Mouse (Mus musculus): Measurements from ENCODE around the gene Gpr153. TPM values are rescaled to one million over a fixed set of nuclear protein-coding genes. Genes with fewer than 3 reads are reported as not detected.

The Gpr153 gene
- polyA plus RNA-seq, 1 experiment from 2014 or later: 11.2 TPM

DNA sequence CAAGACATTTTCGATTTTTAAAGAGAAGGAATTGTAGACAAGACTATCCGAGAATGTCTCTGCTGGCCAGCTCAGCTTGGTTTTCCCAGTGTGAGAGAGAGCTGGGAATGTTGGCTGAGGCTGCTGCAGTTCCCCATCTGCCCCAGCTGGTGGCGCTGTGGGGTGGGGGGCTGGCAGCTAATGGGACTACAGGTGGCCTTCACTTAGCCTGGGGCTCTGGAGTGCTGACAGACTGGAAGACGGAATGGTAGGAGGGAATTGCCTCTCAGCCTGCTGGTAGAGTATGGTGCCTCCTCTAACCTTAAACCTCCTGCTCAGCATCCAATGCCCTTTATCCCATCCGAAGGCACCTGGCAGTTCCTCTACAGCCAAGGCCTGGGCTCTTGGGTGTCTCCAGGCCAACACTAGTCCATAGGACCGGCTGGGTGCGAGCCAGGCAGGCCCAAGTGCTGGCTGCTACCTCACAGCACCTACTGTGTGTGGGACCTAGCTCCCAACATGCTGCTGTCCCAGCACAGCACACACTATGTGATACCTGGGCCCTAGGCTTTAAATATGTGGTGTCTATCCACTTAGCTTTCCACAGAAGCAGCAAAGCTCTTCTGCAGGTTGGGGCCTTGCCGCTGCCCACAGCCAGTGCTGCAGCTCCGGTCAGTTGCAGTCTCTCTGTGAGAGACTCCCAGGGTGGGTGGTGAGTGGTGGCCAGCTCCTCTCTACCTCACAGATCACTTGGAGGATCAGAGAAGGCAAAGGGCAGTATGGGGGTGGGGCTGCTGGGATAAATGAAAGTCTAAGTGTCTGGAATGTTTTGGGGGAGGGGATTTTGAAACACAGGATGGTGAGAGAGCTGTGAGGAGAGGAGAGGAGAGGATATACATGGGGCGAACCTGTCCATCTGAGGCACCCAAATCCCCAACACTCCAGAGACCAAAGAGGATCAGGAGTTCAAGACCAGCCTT lies 2.6 kb downstream of the Gpr153 start:
- Histone ChIP-seq H3K27ac (no peak overlapping the region), H3K4me1 (replicated peaks) (peaks cover 45% of the 10 kb centered on the region), H3K9me3 (replicated peaks) (no peaks in the 10 kb centered on the region), H3K9ac (no peak overlapping the region), H3K36me3 (peaks cover 16% of the 10 kb centered on the region; the same call in 1 of the 2 replicates), H3K4me2 (no peak overlapping the region), H3K27me3 (peaks cover 28% of the 10 kb centered on the region), H3K4me3 (no peak overlapping the region)
- 56% methylated on average over 10 of the region's 10 CpGs for WGBS
- no peak for ATAC-seq (replicated peaks; ENCODE audit: insufficient number of reproducible peaks, insufficient read depth, low FRiP score, low read depth)

DNA sequence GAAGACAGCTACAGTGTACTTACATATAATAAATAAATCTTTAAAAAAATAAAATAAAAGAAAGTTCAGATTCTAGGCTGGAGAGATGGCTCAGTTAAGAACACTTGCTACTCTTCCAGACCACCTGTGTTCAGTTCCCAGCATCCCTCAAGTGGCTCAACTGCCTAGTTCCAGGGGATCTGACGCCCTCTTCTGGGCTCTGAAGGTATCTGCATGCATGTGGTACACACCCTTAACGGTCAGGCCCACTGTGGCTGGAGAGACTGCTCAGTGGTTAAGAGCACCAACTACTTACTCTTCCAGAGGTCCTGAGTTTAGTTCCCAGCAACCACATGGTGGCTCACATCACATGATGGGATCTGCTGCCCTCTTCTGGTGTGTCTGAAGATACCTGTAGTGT lies 3.9 kb downstream of the Gpr153 start:
- Histone ChIP-seq H3K4me3 (no peak overlapping the region), H3K27ac (no peak overlapping the region), H3K36me3 (peaks cover 16% of the 10 kb centered on the region; the same call in 1 of the 2 replicates), H3K27me3 (peaks cover 41% of the 10 kb centered on the region), H3K9me3 (replicated peaks) (no peaks in the 10 kb centered on the region), H3K4me2 (no peak overlapping the region), H3K4me1 (replicated peaks) (peaks cover 36% of the 10 kb centered on the region), H3K9ac (no peak overlapping the region)
- 74% methylated on average over 2 of the region's 2 CpGs for WGBS
- ATAC-seq (replicated peaks; ENCODE audit: insufficient number of reproducible peaks, insufficient read depth, low FRiP score, low read depth): no peak

DNA sequence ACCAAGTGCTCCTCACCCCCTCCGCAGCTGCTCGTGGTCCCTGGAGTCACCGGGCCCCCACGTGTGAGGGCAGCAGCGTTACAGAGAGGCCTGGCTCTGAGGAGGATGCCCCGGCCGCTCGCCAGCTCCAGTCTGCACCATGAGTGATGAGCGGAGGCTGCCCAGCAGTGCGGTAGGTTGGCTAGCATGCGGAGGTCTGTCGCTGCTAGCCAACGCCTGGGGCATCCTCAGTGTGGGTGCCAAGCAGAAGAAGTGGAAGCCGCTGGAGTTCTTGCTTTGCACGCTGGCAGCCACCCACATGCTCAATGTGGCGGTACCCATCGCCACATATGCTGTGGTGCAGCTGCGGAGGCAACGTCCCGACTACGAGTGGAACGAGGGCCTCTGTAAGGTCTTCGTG lies 5.0 kb downstream of the Gpr153 start:
- Histone ChIP-seq H3K4me1 (replicated peaks) (peaks cover 34% of the 10 kb centered on the region), H3K9ac (no peak overlapping the region), H3K27ac (no peak overlapping the region), H3K27me3 (peaks cover 52% of the 10 kb centered on the region), H3K4me3 (no peak overlapping the region), H3K36me3 (peaks cover 16% of the 10 kb centered on the region; the same call in 1 of the 2 replicates), H3K9me3 (replicated peaks) (no peaks in the 10 kb centered on the region), H3K4me2 (no peak overlapping the region)
- no peak for ATAC-seq (replicated peaks; ENCODE audit: insufficient number of reproducible peaks, insufficient read depth, low FRiP score, low read depth)
- 87% methylated on average over 23 of the region's 23 CpGs for WGBS

DNA sequence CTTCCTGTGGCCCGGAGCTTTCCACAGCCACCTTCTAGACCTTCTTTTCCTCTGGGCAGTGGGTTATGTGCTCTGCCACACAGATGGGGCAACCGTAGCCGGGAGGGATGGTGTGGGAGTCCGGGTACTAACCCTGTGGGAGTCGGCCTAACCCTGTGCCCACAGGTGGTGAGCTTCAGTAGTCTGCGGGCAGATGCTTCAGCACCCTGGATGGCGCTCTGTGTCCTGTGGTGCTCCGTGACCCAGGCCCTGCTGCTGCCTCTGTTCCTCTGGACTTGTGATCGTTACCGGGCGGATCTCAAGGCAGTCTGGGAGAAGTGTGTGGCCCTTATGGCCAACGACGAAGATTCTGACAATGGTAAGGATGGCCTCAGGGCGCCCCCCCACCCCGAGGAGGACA lies 7.6 kb downstream of the Gpr153 start:
- Histone ChIP-seq H3K9ac (no peak overlapping the region), H3K27me3 (peaks cover 67% of the 10 kb centered on the region), H3K4me1 (replicated peaks) (peaks cover 19% of the 10 kb centered on the region), H3K36me3 (peaks cover 16% of the 10 kb centered on the region; the same call in 1 of the 2 replicates), H3K4me2 (no peak overlapping the region), H3K27ac (no peak overlapping the region), H3K4me3 (no peak overlapping the region), H3K9me3 (replicated peaks) (no peaks in the 10 kb centered on the region)
- ATAC-seq (replicated peaks; ENCODE audit: insufficient number of reproducible peaks, insufficient read depth, low FRiP score, low read depth): no peak
- 65% methylated on average over 15 of the region's 15 CpGs for WGBS

DNA sequence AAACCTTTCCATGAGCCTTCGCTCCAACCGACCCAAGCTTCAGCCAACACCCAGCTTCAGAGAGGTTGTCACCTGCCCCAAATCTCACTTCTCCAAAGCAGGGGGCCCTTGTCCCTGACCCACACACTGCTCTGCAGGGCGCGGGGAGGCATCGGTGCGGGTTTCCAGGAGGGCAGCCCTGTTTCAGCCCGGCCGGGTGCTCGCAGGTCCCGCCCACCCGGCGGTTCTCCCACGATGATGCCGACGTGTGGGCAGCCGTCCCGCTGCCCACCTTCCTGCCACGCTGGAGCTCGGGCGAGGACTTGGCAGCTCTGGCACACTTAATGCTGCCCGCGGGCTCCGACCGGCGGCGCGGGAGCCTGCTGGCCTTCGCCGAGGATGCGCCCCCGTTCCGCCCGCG lies 8.7 kb downstream of the Gpr153 start:
- H3K4me3 ChIP-seq: peak overlapping the region; percentile 35
- WGBS: 21% methylated on average over 34 of the region's 34 CpGs
- H3K36me3 ChIP-seq: peaks cover 16% of the 10 kb centered on the region; the same call in 1 of the 2 replicates
- no peak for ATAC-seq (replicated peaks; ENCODE audit: insufficient number of reproducible peaks, insufficient read depth, low FRiP score, low read depth)
- 0 out of 2 replicates have a peak overlapping the region, but pooled peaks have one; percentile 40 for H3K9ac ChIP-seq
- H3K9me3 ChIP-seq (replicated peaks): no peaks in the 10 kb centered on the region
- H3K27me3 ChIP-seq: peaks cover 78% of the 10 kb centered on the region
- H3K4me1 ChIP-seq (replicated peaks): peaks cover 22% of the 10 kb centered on the region
- H3K27ac ChIP-seq: no peak overlapping the region
- peak overlapping the region; percentile 67 for H3K4me2 ChIP-seq

DNA sequence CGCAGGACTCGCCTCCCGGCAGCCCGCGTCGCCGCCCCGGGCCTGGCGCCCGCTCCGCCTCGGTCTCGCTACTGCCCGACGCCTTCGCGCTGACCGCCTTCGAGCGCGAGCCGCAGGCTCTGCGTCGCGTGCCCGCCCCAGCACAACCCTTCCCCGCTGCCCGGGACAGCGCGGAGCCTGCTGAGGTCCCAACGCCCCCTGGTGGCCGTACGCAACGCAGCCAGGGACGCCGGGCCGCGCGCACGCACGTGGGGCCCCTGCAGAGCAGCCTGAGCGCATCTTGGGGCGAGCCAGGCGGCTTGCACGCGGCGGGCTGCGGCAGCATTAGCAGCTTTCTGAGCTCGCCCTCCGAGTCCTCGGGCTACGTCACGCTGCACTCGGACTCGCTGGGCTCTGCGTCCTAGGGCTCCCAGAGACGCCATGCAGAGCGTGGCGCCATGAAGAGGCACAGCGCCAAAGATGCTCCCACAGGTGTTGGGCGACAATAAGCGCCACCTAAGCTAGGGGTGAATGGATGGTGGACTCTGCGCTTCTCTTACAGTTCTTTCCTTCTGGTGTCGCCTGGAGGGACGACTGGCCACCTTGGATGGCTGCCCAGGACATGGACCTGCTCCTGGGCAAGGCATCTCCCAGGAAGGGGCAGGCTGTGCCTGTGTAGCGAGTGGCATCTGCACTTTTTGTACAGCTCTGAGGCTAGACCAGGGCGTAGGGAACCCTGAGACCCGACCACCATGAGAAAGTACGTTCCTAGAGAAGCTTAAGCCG lies 9.3 kb downstream of the Gpr153 start:
- no peak overlapping the region for H3K27ac ChIP-seq
- H3K36me3 ChIP-seq: peaks cover 14% of the 10 kb centered on the region; the same call in 1 of the 2 replicates
- peak; percentile 75 for ATAC-seq (replicated peaks; ENCODE audit: insufficient number of reproducible peaks, insufficient read depth, low FRiP score, low read depth)
- 8% methylated on average over 60 of the region's 70 CpGs for WGBS
- peak overlapping the region; percentile 35 for H3K4me3 ChIP-seq
- H3K4me1 ChIP-seq (replicated peaks): peaks cover 22% of the 10 kb centered on the region
- 0 out of 2 replicates have a peak overlapping the region, but pooled peaks have one; percentile 40 for H3K9ac ChIP-seq
- H3K9me3 ChIP-seq (replicated peaks): no peaks in the 10 kb centered on the region
- H3K27me3 ChIP-seq: peaks cover 85% of the 10 kb centered on the region
- H3K4me2 ChIP-seq: peak overlapping the region; percentile 67

DNA sequence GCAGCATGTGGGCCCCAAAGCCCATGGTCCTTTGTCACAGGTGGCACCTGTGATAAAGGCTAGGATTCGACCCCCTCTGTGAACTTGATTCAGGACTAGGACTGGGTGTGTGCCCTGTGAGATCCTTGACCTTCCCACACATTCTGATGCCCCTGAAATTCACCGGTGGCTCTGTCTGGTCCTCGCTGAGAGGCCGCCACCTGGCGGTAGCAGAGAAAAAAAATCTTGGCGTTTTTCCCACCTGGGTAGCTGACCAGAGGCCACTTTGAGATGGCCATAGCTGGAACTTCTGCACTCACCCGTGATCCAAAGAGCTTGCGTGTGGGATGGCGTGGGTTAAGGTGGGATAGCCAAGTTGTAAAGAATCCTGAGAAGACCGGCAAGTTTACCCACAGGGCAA lies 11.5 kb downstream of the Gpr153 start:
- H3K27me3 ChIP-seq: peaks cover 91% of the 10 kb centered on the region
- ATAC-seq (replicated peaks; ENCODE audit: insufficient number of reproducible peaks, insufficient read depth, low FRiP score, low read depth): no peak
- peaks cover 26% of the 10 kb centered on the region for H3K4me1 ChIP-seq (replicated peaks)
- no peak overlapping the region for H3K4me3 ChIP-seq
- H3K4me2 ChIP-seq: no peak overlapping the region
- 2% methylated on average over 10 of the region's 10 CpGs for WGBS
- H3K9me3 ChIP-seq (replicated peaks): no peaks in the 10 kb centered on the region
- H3K36me3 ChIP-seq: peaks cover 5% of the 10 kb centered on the region; the same call in 1 of the 2 replicates
- no peak overlapping the region for H3K9ac ChIP-seq
- no peak overlapping the region for H3K27ac ChIP-seq

DNA sequence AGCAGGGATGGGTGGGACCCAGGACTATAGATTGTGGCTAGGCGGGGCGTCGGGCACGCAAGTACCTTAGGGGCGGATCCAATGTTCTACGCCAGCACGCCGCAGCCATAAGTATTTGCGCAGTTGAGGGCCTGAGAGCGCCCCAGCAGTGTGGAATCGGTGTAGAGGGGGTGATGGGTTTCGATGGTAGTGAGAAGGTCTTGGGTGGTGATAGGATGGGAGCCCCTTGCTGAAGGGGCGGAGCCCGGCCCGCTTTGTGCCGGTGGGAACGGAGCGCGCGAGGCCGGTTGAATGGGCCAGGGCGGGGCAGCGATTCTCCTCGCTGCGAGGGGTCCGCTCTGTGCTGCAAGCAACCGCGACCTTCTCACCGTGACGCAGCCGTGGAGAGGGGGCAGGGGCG lies 12.2 kb downstream of the Gpr153 start:
- H3K36me3 ChIP-seq: no peaks in the 10 kb centered on the region
- H3K4me2 ChIP-seq: peak overlapping the region; percentile 38; the same call in 1 of the 2 replicates
- H3K9me3 ChIP-seq (replicated peaks): no peaks in the 10 kb centered on the region
- H3K27ac ChIP-seq: no peak overlapping the region
- no peak overlapping the region for H3K4me3 ChIP-seq
- peaks cover 28% of the 10 kb centered on the region for H3K4me1 ChIP-seq (replicated peaks)
- ATAC-seq (replicated peaks; ENCODE audit: insufficient number of reproducible peaks, insufficient read depth, low FRiP score, low read depth): no peak
- H3K27me3 ChIP-seq: peaks cover 91% of the 10 kb centered on the region
- 5% methylated on average over 29 of the region's 32 CpGs for WGBS
- no peak overlapping the region for H3K9ac ChIP-seq

DNA sequence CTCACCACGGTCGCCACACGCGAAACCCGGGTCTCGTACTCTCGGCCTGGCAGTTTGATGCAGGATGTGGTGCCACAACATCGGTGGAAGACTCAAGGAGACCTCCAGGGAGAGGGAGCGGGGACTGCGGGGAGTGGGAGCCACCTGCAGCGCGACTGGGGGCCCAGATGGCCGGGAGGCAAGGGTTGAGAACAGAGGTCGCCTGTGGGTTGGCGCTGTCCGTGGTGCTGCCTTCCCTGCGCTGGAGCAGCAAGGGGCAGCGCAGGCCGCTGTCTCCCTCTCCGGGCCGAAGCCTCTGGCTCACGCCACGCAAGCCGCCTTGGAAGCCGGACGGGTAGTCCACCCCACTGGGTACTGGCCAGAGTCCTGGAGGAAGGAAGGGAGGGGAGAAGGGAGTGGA lies 12.9 kb downstream of the Gpr153 start:
- Histone ChIP-seq H3K36me3 (no peaks in the 10 kb centered on the region), H3K27ac (no peak overlapping the region), H3K4me3 (no peak overlapping the region), H3K27me3 (peaks cover 91% of the 10 kb centered on the region), H3K4me2 (no peak overlapping the region), H3K4me1 (replicated peaks) (peaks cover 28% of the 10 kb centered on the region), H3K9me3 (replicated peaks) (no peaks in the 10 kb centered on the region), H3K9ac (no peak overlapping the region)
- no peak for ATAC-seq (replicated peaks; ENCODE audit: insufficient number of reproducible peaks, insufficient read depth, low FRiP score, low read depth)
- 8% methylated on average over 26 of the region's 26 CpGs for WGBS

DNA sequence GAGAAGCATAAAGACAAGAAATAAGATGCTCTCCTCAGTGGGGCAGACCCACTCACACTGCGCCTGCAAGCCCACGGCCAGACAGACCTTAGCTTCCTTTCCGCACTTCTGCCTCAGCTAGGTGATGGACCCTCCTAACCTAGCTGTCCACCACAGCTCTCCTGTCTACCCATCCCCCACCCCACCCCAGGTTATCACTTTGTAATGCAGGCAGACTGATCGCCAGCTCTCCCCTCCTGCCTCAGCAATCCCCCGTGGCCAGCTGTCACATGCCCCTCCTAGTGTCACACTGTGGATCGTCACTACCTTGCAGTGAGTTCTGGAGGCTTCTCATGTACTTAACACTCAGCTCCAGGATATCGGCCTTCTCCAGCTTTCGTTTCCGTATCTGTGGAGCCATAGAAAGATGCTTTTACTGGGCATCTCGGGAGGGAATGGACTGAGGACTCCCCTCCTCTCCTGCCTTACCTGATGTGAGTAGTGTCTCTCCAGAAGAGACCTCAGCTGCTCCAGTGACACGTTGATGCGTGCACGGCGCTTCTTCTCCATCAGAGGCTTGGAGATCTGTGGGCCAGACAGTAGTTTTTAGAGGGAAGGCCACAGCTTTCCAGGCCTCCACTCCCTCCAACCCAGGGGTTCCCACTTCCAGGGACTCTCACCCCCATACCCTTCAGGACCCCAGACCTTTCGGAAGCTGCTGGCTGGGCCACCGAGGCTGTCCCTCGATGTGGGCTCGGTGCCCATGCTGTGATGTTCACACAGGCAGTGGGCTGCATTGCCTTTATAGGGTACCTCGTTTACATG lies 13.5 kb downstream of the Gpr153 start:
- no peak overlapping the region for H3K4me2 ChIP-seq
- H3K27ac ChIP-seq: no peak overlapping the region
- H3K9me3 ChIP-seq (replicated peaks): no peaks in the 10 kb centered on the region
- H3K36me3 ChIP-seq: no peaks in the 10 kb centered on the region
- no peak overlapping the region for H3K4me3 ChIP-seq
- 23% methylated on average over 19 of the region's 19 CpGs for WGBS
- H3K9ac ChIP-seq: no peak overlapping the region
- H3K27me3 ChIP-seq: peaks cover 91% of the 10 kb centered on the region
- H3K4me1 ChIP-seq (replicated peaks): peaks cover 28% of the 10 kb centered on the region
- ATAC-seq (replicated peaks; ENCODE audit: insufficient number of reproducible peaks, insufficient read depth, low FRiP score, low read depth): no peak

All from heart, embryonic 15.5 days (tissue).